Mouse (Mus musculus): ENCODE measurements around the gene Sae1. TPM values are rescaled to one million over a fixed set of nuclear protein-coding genes. Genes with fewer than 3 reads are reported as not detected.

Sae1 gene
- polyA plus RNA-seq, 1 experiment = 256 TPM

DNA sequence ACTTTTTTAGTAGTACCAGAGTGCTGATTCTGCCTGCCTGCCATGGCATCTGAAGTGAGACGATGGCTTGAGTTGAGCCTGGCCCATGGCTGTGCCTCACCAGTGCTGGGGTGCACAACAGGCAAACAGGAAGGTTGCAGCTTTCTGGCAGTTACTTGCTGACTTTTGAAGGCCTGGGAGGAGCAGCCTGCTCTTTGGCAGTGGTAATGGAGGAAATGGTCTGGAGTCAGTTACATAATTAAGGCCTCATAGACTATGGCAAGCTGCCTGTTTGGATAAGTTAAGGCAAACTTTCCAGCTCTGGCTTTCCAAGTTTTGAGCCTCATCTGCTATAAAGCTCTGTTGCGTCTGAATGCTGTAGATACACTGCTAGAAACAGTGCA is 17.5 kb upstream of the Sae1 start:
- TF ChIP-seq POLR2A (IDR thresholded peaks at IDR 0.05; ENCODE audit: insufficient read depth, low read length) (no peak), CTCF (IDR thresholded peaks at IDR 0.05; ENCODE audit: low read depth, low read length) (no peak), EP300 (IDR thresholded peaks at IDR 0.05; ENCODE audit: insufficient read depth, low read depth, low read length) (no peak)
- H3K9me3 ChIP-seq (replicated peaks; ENCODE audit: control insufficient read depth, insufficient read depth, low read length, poor library complexity, severe bottlenecking) = no peaks in the 10 kb centered on the region
- H3K9ac ChIP-seq (ENCODE audit: low read depth, poor library complexity, severe bottlenecking) = no peak overlapping the region
- H3K4me3 ChIP-seq (ENCODE audit: low read depth, low read length) = no peak overlapping the region
- peak overlapping the region; percentile 9; the same call in 1 of the 2 replicates for H3K27ac ChIP-seq (ENCODE audit: insufficient read depth, low read length)
- H3K4me1 ChIP-seq (ENCODE audit: control insufficient read depth, insufficient read depth, low read length) = peaks cover 1% of the 10 kb centered on the region
- H3K27me3 ChIP-seq (ENCODE audit: control insufficient read depth, insufficient read depth, low read length, poor library complexity, severe bottlenecking) = no peaks in the 10 kb centered on the region
- H3K36me3 ChIP-seq (ENCODE audit: control insufficient read depth, insufficient read depth, low read length, poor library complexity, severe bottlenecking) = peaks cover 4% of the 10 kb centered on the region; the same call in 1 of the 2 replicates

DNA sequence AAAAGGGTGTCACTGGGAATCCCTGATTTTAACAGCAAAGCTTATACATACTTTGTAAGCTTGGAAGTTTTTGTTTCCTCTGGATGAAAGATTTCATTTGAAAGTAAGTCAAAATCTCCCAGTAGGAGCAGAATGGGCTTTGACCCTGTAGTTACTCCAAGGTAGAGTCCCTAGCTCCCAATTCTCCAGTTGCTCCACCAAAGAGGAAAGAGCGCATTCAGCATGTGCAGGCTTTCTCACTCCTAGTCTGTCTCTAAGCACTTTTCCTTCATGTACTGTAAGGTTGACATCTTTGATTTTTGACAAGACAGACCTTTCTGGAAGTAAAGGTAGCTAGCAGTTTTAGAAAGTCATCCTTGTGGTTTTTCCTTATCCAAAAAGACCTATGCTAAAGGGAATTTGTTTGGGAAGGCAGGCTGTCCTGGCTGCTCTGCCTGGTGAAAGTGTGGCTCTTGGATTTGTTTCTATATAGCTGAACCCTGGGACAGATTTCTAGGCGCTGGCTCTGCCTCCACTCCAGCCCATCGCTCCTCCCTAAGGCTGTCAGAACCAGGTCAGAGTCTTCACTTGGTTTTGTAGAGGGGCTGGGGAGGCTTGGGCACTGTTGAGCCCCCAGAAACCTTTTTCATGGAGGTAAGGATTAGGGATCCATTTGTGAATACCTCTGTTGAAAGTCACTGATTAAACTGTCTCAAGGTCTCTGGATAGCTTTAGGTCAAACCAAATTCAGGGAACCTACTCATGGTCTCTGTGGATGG is 16.9 kb upstream of the Sae1 start:
- peaks cover 1% of the 10 kb centered on the region for H3K4me1 ChIP-seq (ENCODE audit: control insufficient read depth, insufficient read depth, low read length)
- no peaks in the 10 kb centered on the region for H3K9me3 ChIP-seq (replicated peaks; ENCODE audit: control insufficient read depth, insufficient read depth, low read length, poor library complexity, severe bottlenecking)
- H3K27ac ChIP-seq (ENCODE audit: insufficient read depth, low read length) = no peak overlapping the region
- H3K27me3 ChIP-seq (ENCODE audit: control insufficient read depth, insufficient read depth, low read length, poor library complexity, severe bottlenecking) = no peaks in the 10 kb centered on the region
- TF ChIP-seq EP300 (IDR thresholded peaks at IDR 0.05; ENCODE audit: insufficient read depth, low read depth, low read length) = no peak
- no peak for TF ChIP-seq CTCF (IDR thresholded peaks at IDR 0.05; ENCODE audit: low read depth, low read length)
- no peak for TF ChIP-seq POLR2A (IDR thresholded peaks at IDR 0.05; ENCODE audit: insufficient read depth, low read length)
- no peak overlapping the region for H3K4me3 ChIP-seq (ENCODE audit: low read depth, low read length)
- H3K36me3 ChIP-seq (ENCODE audit: control insufficient read depth, insufficient read depth, low read length, poor library complexity, severe bottlenecking) = peaks cover 4% of the 10 kb centered on the region; the same call in 1 of the 2 replicates
- no peak overlapping the region for H3K9ac ChIP-seq (ENCODE audit: low read depth, poor library complexity, severe bottlenecking)

- H3K27ac ChIP-seq (ENCODE audit: insufficient read depth, low read length) = peak overlapping the region; percentile 5
Observed at GRCm38 (mm10) chr7:16402968-16403948, 15.7 kb upstream of the Sae1 start.

DNA sequence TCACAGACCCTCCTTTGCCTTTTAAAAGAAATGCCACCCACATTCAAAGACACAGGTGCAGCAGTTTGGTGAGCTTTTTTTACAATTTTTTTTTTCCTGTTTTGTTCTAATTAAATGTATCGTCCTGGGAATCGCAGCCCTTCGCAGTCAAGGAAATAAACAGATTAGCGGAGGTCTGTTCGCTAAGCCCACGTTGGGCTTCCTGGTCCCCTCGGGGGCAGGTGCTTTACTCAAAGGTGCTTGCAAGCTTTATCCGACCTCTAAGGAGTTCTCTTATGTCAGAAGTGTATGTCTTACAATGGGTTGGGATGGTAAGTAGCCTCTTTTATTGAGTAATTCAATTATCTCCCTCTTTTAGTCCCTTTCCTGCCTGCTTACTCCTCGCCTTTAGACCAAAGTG is 14.8 kb upstream of the Sae1 start:
- Histone ChIP-seq H3K9ac (ENCODE audit: low read depth, poor library complexity, severe bottlenecking) (peak overlapping the region; percentile 97), H3K4me3 (ENCODE audit: low read depth, low read length) (peak overlapping the region; percentile 77), H3K27ac (ENCODE audit: insufficient read depth, low read length) (peak overlapping the region; percentile 82), H3K36me3 (ENCODE audit: control insufficient read depth, insufficient read depth, low read length, poor library complexity, severe bottlenecking) (peaks cover 4% of the 10 kb centered on the region; the same call in 1 of the 2 replicates), H3K4me1 (ENCODE audit: control insufficient read depth, insufficient read depth, low read length) (peaks cover 1% of the 10 kb centered on the region), H3K27me3 (ENCODE audit: control insufficient read depth, insufficient read depth, low read length, poor library complexity, severe bottlenecking) (no peaks in the 10 kb centered on the region), H3K9me3 (replicated peaks; ENCODE audit: control insufficient read depth, insufficient read depth, low read length, poor library complexity, severe bottlenecking) (no peaks in the 10 kb centered on the region)
- TF ChIP-seq POLR2A (IDR thresholded peaks at IDR 0.05; ENCODE audit: insufficient read depth, low read length) (no peak), EP300 (IDR thresholded peaks at IDR 0.05; ENCODE audit: insufficient read depth, low read depth, low read length) (no peak), CTCF (IDR thresholded peaks at IDR 0.05; ENCODE audit: low read depth, low read length) (no peak)

More at GRCm38 (mm10) chr7:16402968-16403948, 15.7 kb upstream of the Sae1 start:
- Histone ChIP-seq H3K9me3 (replicated peaks; ENCODE audit: control insufficient read depth, insufficient read depth, low read length, poor library complexity, severe bottlenecking) (no peaks in the 10 kb centered on the region), H3K36me3 (ENCODE audit: control insufficient read depth, insufficient read depth, low read length, poor library complexity, severe bottlenecking) (peaks cover 4% of the 10 kb centered on the region; the same call in 1 of the 2 replicates), H3K4me1 (ENCODE audit: control insufficient read depth, insufficient read depth, low read length) (peaks cover 1% of the 10 kb centered on the region), H3K27me3 (ENCODE audit: control insufficient read depth, insufficient read depth, low read length, poor library complexity, severe bottlenecking) (no peaks in the 10 kb centered on the region), H3K9ac (ENCODE audit: low read depth, poor library complexity, severe bottlenecking) (peak overlapping the region; percentile 97), H3K4me3 (ENCODE audit: low read depth, low read length) (peak overlapping the region; percentile 49)
- TF ChIP-seq POLR2A (IDR thresholded peaks at IDR 0.05; ENCODE audit: insufficient read depth, low read length) = no peak

- H3K9ac ChIP-seq (ENCODE audit: low read depth, poor library complexity, severe bottlenecking) = peak overlapping the region; percentile 97
- H3K27me3 ChIP-seq (ENCODE audit: control insufficient read depth, insufficient read depth, low read length, poor library complexity, severe bottlenecking) = no peaks in the 10 kb centered on the region
- H3K9me3 ChIP-seq (replicated peaks; ENCODE audit: control insufficient read depth, insufficient read depth, low read length, poor library complexity, severe bottlenecking) = no peaks in the 10 kb centered on the region
- peaks cover 1% of the 10 kb centered on the region for H3K4me1 ChIP-seq (ENCODE audit: control insufficient read depth, insufficient read depth, low read length)
- TF ChIP-seq CTCF (IDR thresholded peaks at IDR 0.05; ENCODE audit: low read depth, low read length) (no peak), POLR2A (IDR thresholded peaks at IDR 0.05; ENCODE audit: insufficient read depth, low read length) (no peak), EP300 (IDR thresholded peaks at IDR 0.05; ENCODE audit: insufficient read depth, low read depth, low read length) (no peak)
- peak overlapping the region; percentile 82 for H3K27ac ChIP-seq (ENCODE audit: insufficient read depth, low read length)
- peak overlapping the region; percentile 77 for H3K4me3 ChIP-seq (ENCODE audit: low read depth, low read length)
- H3K36me3 ChIP-seq (ENCODE audit: control insufficient read depth, insufficient read depth, low read length, poor library complexity, severe bottlenecking) = peaks cover 4% of the 10 kb centered on the region; the same call in 1 of the 2 replicates
Observed at GRCm38 (mm10) chr7:16401991-16402431, 14.4 kb upstream of the Sae1 start.

Measured in ES-Bruce4 (cell line).